Mouse (Mus musculus) neural tube, embryonic 14.5 days (tissue): ENCODE measurements around the gene Emp2. TPM values are rescaled to one million over a fixed set of nuclear protein-coding genes. Genes with fewer than 3 reads are reported as not detected.

Experiments used
- ATAC-seq: fragments of 200-750 bp; cut with Nextera tagmentation; 2 replicates; pipeline ENCODE4 v1.8.0; 2017; ENCODE audit warnings: low read depth, mild to moderate bottlenecking, moderate TSS enrichment, moderate library complexity
- H3K27ac ChIP-seq: fragments of 300-500 bp; sonication (generic); 2 replicates; pipeline ENCODE4 v1.5.1; 2014; ENCODE audit warnings: low read depth, mild to moderate bottlenecking, control low read depth, low read length, moderate library complexity, mixed read lengths
- H3K27me3 ChIP-seq: fragments of 300-500 bp; sonication (generic); 2 replicates; pipeline ENCODE4 v1.6.1; 2014; ENCODE audit warnings: low read length; ENCODE audit not compliant: control insufficient read depth, insufficient read depth
- H3K36me3 ChIP-seq: fragments of 300-500 bp; sonication (generic); 2 replicates; pipeline ENCODE4 v1.6.1; 2014; ENCODE audit warnings: low read length, mixed read lengths; ENCODE audit not compliant: control insufficient read depth, insufficient read depth
- H3K4me1 ChIP-seq: fragments of 300-500 bp; sonication (generic); 2 replicates; pipeline ENCODE4 v1.6.1; 2014; ENCODE audit warnings: low read length; ENCODE audit not compliant: control insufficient read depth, insufficient read depth
- H3K4me2 ChIP-seq: fragments of 300-500 bp; sonication (generic); 2 replicates; pipeline ENCODE4 v1.6.1; 2014; ENCODE audit warnings: mild to moderate bottlenecking, low read depth, low read length, control low read depth
- H3K4me3 ChIP-seq: fragments of 300-500 bp; sonication (generic); 2 replicates; pipeline ENCODE4 v1.5.1; 2014; ENCODE audit warnings: low read depth, low read length, control low read depth, mixed read lengths
- H3K9ac ChIP-seq: fragments of 300-500 bp; sonication (generic); replicated peaks from 2 replicates; pipeline ENCODE4 v1.6.1; 2014; ENCODE audit warnings: low read depth, mild to moderate bottlenecking, control low read depth, low read length, mixed read lengths
- H3K9me3 ChIP-seq: fragments of 300-500 bp; sonication (generic); 2 replicates; pipeline ENCODE4 v1.6.1; 2016; ENCODE audit warnings: low read length; ENCODE audit not compliant: control insufficient read depth
- WGBS: fragments of 180-500 bp; shearing (Covaris S2); extraction: QIAGEN DNeasy Blood & Tissue Kit; methylation state at CpG from one replicate; pipeline ENCODE4 v1.1.7; 2014; 5-methylcytosine and 5-hydroxymethylcytosine counted together
- polyA plus RNA-seq: library from polyadenylated mRNA; unstranded; fragments of >200 nt; fragmentation: Nextera tagmentation; extraction: Ambion mirVana; gene quantifications from 2 replicates; pipeline ENCODE4 v1.2.1, GENCODE M21; 2014

Emp2 gene
- polyA plus RNA-seq, 1 experiment from 2014 or later = 17.7 TPM

GRCm38 (mm10) chr16:10327563-10328333 lies 14.0 kb upstream of the Emp2 start:
- no peaks in the 10 kb centered on the region for H3K36me3 ChIP-seq
- H3K9me3 ChIP-seq = no peaks in the 10 kb centered on the region
- no peak overlapping the region for H3K4me2 ChIP-seq
- no peak overlapping the region for H3K27ac ChIP-seq
- no peak overlapping the region for H3K9ac ChIP-seq
- H3K4me3 ChIP-seq = no peak overlapping the region
- no peaks in the 10 kb centered on the region for H3K4me1 ChIP-seq
- no peaks in the 10 kb centered on the region for H3K27me3 ChIP-seq
- no peak for ATAC-seq
- 49% methylated on average over 13 of the region's 13 CpGs for WGBS

GRCm38 (mm10) chr16:10319914-10320569 lies 6.3 kb upstream of the Emp2 start:
- no peaks in the 10 kb centered on the region for H3K4me1 ChIP-seq
- WGBS = 55% methylated on average over 17 of the region's 17 CpGs
- ATAC-seq = no peak
- H3K27me3 ChIP-seq = no peaks in the 10 kb centered on the region
- no peak overlapping the region for H3K27ac ChIP-seq
- no peaks in the 10 kb centered on the region for H3K9me3 ChIP-seq
- no peak overlapping the region for H3K9ac ChIP-seq
- H3K36me3 ChIP-seq = no peaks in the 10 kb centered on the region
- H3K4me2 ChIP-seq = no peak overlapping the region
- H3K4me3 ChIP-seq = no peak overlapping the region

DNA sequence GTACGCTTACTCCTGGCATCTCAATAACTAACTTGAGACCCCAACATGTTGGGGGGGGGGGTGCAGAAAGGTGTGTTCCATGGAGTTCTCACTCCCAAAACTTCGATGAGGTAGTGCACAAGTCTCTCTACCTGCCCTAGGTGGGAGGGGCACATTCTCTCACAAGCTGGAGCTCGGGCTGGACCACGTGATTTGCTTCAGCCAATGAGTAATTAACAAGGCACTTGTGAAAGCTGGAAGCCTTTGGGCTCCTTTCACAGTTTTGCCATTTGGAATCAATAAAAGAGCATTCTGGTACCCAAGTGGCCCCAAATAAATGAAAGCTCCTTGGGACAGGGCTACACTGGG lies 3.4 kb upstream of the Emp2 start:
- H3K9ac ChIP-seq = no peak overlapping the region
- ATAC-seq = no peak
- 56% methylated on average over 4 of the region's 4 CpGs for WGBS

DNA sequence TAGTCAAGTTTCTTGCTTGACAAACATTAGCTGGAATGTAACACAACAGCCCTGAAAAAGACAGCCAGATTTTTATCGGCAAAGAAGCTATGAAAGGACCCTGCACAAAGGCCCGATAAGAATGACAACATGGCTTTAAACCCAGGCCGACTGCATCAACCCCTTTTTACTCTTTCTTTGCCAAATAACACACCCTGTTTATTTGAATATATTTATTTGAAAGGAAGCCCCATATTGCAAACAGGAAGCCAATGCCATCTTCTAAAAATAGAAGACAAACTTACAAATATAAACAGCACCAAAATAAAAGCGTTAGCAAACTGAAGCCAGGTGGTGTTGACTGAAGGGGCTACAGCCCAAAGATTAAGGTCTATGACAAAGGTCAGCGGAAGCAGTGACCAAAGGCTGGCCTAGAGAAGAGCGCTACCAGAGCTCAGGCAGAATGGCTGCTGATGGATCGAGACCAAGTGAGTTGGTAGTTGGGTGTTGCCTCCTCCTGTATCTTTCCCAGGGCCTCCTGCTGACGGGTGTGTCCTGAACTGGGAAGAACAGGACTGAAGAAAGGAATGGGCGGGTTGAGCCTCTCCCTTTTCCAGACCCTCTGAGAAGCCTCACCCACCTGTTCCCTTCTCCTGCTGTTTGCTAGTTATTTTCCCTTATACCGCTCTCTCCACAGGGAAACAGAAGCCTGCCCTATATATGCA lies 2.9 kb upstream of the Emp2 start:
- H3K4me1 ChIP-seq = 0 out of 2 replicates have a peak, but pooled peaks cover 5% of the 10 kb centered on the region
- WGBS = 87% methylated on average over 10 of the region's 10 CpGs
- H3K9ac ChIP-seq = no peak overlapping the region
- H3K36me3 ChIP-seq = no peaks in the 10 kb centered on the region
- no peak for ATAC-seq
- no peaks in the 10 kb centered on the region for H3K9me3 ChIP-seq
- H3K4me3 ChIP-seq = no peak overlapping the region
- no peak overlapping the region for H3K4me2 ChIP-seq
- H3K27me3 ChIP-seq = peaks cover 5% of the 10 kb centered on the region; the same call in 1 of the 2 replicates
- no peak overlapping the region for H3K27ac ChIP-seq

More for the DNA sequence above, 3.4 kb upstream of the Emp2 start:
- no peaks in the 10 kb centered on the region for H3K9me3 ChIP-seq
- H3K27ac ChIP-seq = no peak overlapping the region
- no peak overlapping the region for H3K4me2 ChIP-seq
- peaks cover 5% of the 10 kb centered on the region; the same call in 1 of the 2 replicates for H3K27me3 ChIP-seq
- H3K36me3 ChIP-seq = no peaks in the 10 kb centered on the region
- H3K4me3 ChIP-seq = no peak overlapping the region
- H3K4me1 ChIP-seq = 0 out of 2 replicates have a peak, but pooled peaks cover 5% of the 10 kb centered on the region

- 0 out of 2 replicates have a peak, but pooled peaks cover 5% of the 10 kb centered on the region for H3K4me1 ChIP-seq
- peak overlapping the region; percentile 36 for H3K4me3 ChIP-seq
- 0 out of 2 replicates have a peak overlapping the region, but pooled peaks have one; percentile 39 for H3K9ac ChIP-seq
- no peaks in the 10 kb centered on the region for H3K9me3 ChIP-seq
- 3% methylated on average over 15 of the region's 15 CpGs for WGBS
- ATAC-seq = peak; percentile 68; the same call in 1 of the 2 replicates
- peak overlapping the region; percentile 72 for H3K4me2 ChIP-seq
- H3K27me3 ChIP-seq = peaks cover 5% of the 10 kb centered on the region; the same call in 1 of the 2 replicates
- H3K36me3 ChIP-seq = no peaks in the 10 kb centered on the region
- no peak overlapping the region for H3K27ac ChIP-seq
Measured at GRCm38 (mm10) chr16:10313226-10313625, 542 bp downstream of the Emp2 start.

DNA sequence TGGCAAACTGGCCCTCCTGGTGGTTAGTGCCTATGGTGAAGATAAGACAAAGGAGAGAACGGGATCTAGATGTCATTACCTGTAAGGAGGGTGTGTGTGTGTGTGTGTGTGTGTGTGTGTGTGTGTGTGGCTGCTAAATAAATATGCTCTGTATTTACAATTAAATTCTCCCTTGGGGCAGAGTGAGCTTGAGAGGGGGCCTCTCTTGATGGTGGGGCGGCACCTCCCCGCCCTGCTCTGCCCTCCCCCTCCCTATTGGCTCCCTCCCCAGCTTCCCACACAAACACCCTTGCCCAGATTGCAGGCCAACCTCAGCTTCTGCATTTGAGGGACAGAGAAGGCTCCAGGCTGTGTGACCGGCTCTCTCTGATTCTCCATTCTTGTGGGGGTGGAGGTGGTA lies 1.8 kb downstream of the Emp2 start:
- Histone ChIP-seq H3K36me3 (no peaks in the 10 kb centered on the region), H3K4me1 (0 out of 2 replicates have a peak, but pooled peaks cover 5% of the 10 kb centered on the region), H3K27me3 (peaks cover 5% of the 10 kb centered on the region; the same call in 1 of the 2 replicates), H3K9me3 (no peaks in the 10 kb centered on the region), H3K27ac (no peak overlapping the region), H3K4me3 (no peak overlapping the region), H3K9ac (no peak overlapping the region), H3K4me2 (no peak overlapping the region)
- ATAC-seq = no peak
- 76% methylated on average over 4 of the region's 4 CpGs for WGBS

DNA sequence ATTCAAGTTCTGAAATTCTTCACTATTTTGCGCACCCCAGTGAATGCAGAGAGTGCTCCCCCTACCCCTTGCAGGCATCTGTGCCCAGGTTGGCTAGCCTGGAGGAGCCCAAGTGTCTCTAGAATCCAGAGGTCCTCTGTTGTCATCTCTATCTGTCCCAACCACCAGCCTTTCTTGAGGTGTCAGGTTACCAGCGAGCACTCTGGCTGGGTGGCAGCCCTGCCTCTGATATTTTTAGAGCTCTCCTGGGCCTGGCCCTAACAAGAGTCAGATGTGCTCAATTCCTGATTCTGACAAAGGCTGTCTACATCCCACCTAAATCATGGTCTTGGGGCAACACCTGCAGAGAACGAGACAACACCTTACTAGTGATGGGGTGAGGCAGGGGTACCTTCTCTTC lies 2.7 kb downstream of the Emp2 start:
- Histone ChIP-seq H3K9ac (no peak overlapping the region), H3K9me3 (no peaks in the 10 kb centered on the region), H3K4me1 (0 out of 2 replicates have a peak, but pooled peaks cover 5% of the 10 kb centered on the region), H3K36me3 (no peaks in the 10 kb centered on the region), H3K4me3 (no peak overlapping the region), H3K4me2 (no peak overlapping the region), H3K27me3 (peaks cover 5% of the 10 kb centered on the region; the same call in 1 of the 2 replicates), H3K27ac (no peak overlapping the region)
- 61% methylated on average over 3 of the region's 3 CpGs for WGBS
- ATAC-seq = no peak

DNA sequence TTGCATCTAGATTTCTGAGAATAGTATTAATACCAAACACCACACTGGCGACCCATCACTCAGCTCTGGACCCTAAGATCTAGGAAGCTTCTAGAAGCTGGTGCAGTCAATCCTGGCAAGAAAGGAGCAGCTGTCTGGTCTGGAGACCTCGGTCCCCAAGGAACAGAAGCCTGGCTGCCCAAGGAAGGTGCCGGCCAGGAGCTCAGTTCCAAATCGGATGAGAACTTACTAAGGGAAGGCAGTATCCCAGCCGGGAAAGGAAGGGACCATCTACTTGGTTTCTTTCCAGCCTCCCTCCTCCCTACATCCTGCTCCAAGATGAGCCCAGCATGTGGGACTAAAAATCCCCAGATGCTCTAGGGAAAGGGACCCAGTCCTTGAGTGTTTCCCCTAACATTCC lies 3.3 kb downstream of the Emp2 start:
- WGBS = 92% methylated on average over 5 of the region's 5 CpGs
- no peak overlapping the region for H3K4me2 ChIP-seq
- H3K4me3 ChIP-seq = no peak overlapping the region
- H3K27ac ChIP-seq = no peak overlapping the region
- no peak for ATAC-seq
- 0 out of 2 replicates have a peak, but pooled peaks cover 5% of the 10 kb centered on the region for H3K4me1 ChIP-seq
- H3K9me3 ChIP-seq = no peaks in the 10 kb centered on the region
- peaks cover 5% of the 10 kb centered on the region; the same call in 1 of the 2 replicates for H3K27me3 ChIP-seq
- H3K36me3 ChIP-seq = no peaks in the 10 kb centered on the region
- no peak overlapping the region for H3K9ac ChIP-seq
